Mouse (Mus musculus) intestine, postnatal 0 days (tissue): ENCODE data around the gene Snx22. TPM values are rescaled to one million over a fixed set of nuclear protein-coding genes. Genes with fewer than 3 reads are reported as not detected.

Experiments used
- ATAC-seq: fragments of 200-750 bp; cut with Nextera tagmentation; 2 replicates; pipeline ENCODE4 v1.8.0; 2017; ENCODE audit warnings: mild to moderate bottlenecking, moderate TSS enrichment, moderate library complexity
- H3K27ac ChIP-seq: fragments of 300-500 bp; sonication (generic); 2 replicates; pipeline ENCODE4 v1.5.1; 2014; ENCODE audit warnings: mild to moderate bottlenecking, low read depth, low read length, moderate library complexity
- H3K27me3 ChIP-seq: fragments of 300-500 bp; sonication (generic); replicated peaks from 2 replicates; pipeline ENCODE4 v1.6.1; 2014; ENCODE audit warnings: low read length, mixed read lengths; ENCODE audit not compliant: control insufficient read depth, insufficient read depth
- H3K36me3 ChIP-seq: fragments of 300-500 bp; sonication (generic); 2 replicates; pipeline ENCODE4 v1.6.1; 2014; ENCODE audit warnings: mild to moderate bottlenecking, moderate library complexity; ENCODE audit not compliant: control insufficient read depth, insufficient read depth
- H3K4me1 ChIP-seq: fragments of 300-500 bp; sonication (generic); replicated peaks from 2 replicates; pipeline ENCODE4 v1.6.1; 2014; ENCODE audit warnings: antibody characterized with exemption, low read length, mixed read lengths; ENCODE audit not compliant: control insufficient read depth, insufficient read depth
- H3K4me2 ChIP-seq: fragments of 300-500 bp; sonication (generic); replicated peaks from 2 replicates; pipeline ENCODE4 v1.6.1; 2014; ENCODE audit warnings: low read depth, mild to moderate bottlenecking, moderate library complexity
- H3K4me3 ChIP-seq: fragments of 300-500 bp; sonication (generic); 2 replicates; pipeline ENCODE4 v1.5.1; 2014; ENCODE audit warnings: low read depth, low read length
- H3K9ac ChIP-seq: fragments of 300-500 bp; sonication (generic); 2 replicates; pipeline ENCODE4 v1.6.1; 2014; ENCODE audit warnings: mild to moderate bottlenecking, low read depth, low read length
- H3K9me3 ChIP-seq: fragments of 300-500 bp; sonication (generic); 2 replicates; pipeline ENCODE4 v1.6.1; 2016; ENCODE audit warnings: mixed run types; ENCODE audit not compliant: control insufficient read depth
- CTCF ChIP-seq: sonication (generic); IDR thresholded peaks from 2 replicates; pipeline ENCODE4 v1.5.1; 2016; ENCODE audit warnings: low read depth, mild to moderate bottlenecking, control low read depth, antibody characterized with exemption, moderate library complexity
- WGBS: fragments of 180-500 bp; shearing (Covaris S2); extraction: QIAGEN DNeasy Blood & Tissue Kit; methylation state at CpG from one replicate; pipeline ENCODE4 v1.1.7; 2014; 5-methylcytosine and 5-hydroxymethylcytosine counted together
- polyA plus RNA-seq: library from polyadenylated mRNA; unstranded; fragments of >200 nt; fragmentation: Nextera tagmentation; extraction: Ambion mirVana; gene quantifications from 2 replicates; pipeline ENCODE4 v1.2.1, GENCODE M21; 2015

Gene Snx22
- polyA plus RNA-seq, 1 experiment from 2014 or later: 1.4 TPM

GRCm38 (mm10) chr9:66042331-66042730 is 27.2 kb downstream of the Snx22 start:
- Histone ChIP-seq H3K27me3 (no peaks in the 10 kb centered on the region), H3K4me2 (no peak overlapping the region), H3K4me3 (no peak overlapping the region), H3K4me1 (no peaks in the 10 kb centered on the region), H3K27ac (no peak overlapping the region), H3K9me3 (no peaks in the 10 kb centered on the region), H3K36me3 (peaks cover 21% of the 10 kb centered on the region; the same call in 1 of the 2 replicates), H3K9ac (no peak overlapping the region)
- WGBS: 73% methylated on average over 4 of the region's 4 CpGs
- ATAC-seq: no peak
- TF ChIP-seq CTCF: no peak

- 82% methylated on average over 3 of the region's 3 CpGs for WGBS
- no peaks in the 10 kb centered on the region for H3K4me1 ChIP-seq
- no peak overlapping the region for H3K4me2 ChIP-seq
- peaks cover 22% of the 10 kb centered on the region for H3K36me3 ChIP-seq
- no peak overlapping the region for H3K27ac ChIP-seq
- H3K27me3 ChIP-seq: no peaks in the 10 kb centered on the region
- no peaks in the 10 kb centered on the region for H3K9me3 ChIP-seq
- H3K9ac ChIP-seq: no peak overlapping the region
- ATAC-seq: no peak
- H3K4me3 ChIP-seq: no peak overlapping the region
- no peak for TF ChIP-seq CTCF
These were observed 28.7 kb downstream of the Snx22 start for GRCm38 (mm10) chr9:66040801-66041200.

DNA sequence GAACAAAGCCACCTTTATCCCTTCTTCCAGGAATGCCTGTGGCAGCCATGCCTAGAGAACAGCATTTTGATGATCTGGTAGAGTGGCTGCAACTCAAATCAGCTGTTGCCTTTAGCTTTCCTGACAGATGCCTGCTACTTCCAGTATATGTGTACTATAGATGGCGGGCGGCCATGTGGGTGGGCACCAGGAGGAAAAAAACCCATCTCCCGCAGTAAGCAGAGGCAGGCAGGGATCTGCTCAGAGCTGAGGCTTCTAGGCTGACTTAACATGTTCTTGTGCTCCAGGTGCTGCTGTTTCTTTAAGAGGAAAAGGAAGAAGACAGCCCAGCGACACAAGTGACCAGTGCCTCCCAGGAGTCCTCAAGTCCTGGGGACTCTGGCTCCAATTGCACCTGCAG is 30.2 kb downstream of the Snx22 start:
- TF ChIP-seq CTCF: no peak
- Histone ChIP-seq H3K9ac (no peak overlapping the region), H3K36me3 (peaks cover 32% of the 10 kb centered on the region), H3K27me3 (no peaks in the 10 kb centered on the region), H3K27ac (no peak overlapping the region), H3K4me1 (no peaks in the 10 kb centered on the region), H3K4me3 (no peak overlapping the region), H3K9me3 (no peaks in the 10 kb centered on the region), H3K4me2 (no peak overlapping the region)
- WGBS: 85% methylated on average over 4 of the region's 4 CpGs
- no peak for ATAC-seq

DNA sequence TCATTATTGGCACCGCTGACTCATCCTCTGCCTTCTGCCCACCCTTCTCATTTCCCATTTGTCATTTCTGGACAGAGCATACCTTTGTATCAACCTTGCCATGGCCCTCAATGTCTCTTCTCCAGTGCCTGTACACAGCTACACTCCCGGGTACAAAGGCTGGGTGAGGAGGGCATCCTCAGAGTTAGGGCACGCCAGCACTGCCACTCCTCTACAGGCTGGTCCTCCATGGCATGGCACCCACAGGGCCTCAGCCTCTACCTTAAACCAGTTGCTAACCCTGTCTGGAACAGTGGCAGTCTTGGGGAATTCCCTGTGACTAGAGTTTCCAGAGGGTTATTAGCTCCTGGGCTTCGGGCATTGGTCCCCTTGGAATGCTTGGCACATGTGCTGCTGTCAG is 30.9 kb downstream of the Snx22 start:
- peaks cover 36% of the 10 kb centered on the region for H3K36me3 ChIP-seq
- WGBS: 96% methylated on average over 4 of the region's 4 CpGs
- no peaks in the 10 kb centered on the region for H3K4me1 ChIP-seq
- no peak overlapping the region for H3K4me3 ChIP-seq
- H3K4me2 ChIP-seq: no peak overlapping the region
- no peaks in the 10 kb centered on the region for H3K9me3 ChIP-seq
- no peak overlapping the region for H3K9ac ChIP-seq
- no peak for ATAC-seq
- no peak for TF ChIP-seq CTCF
- no peaks in the 10 kb centered on the region for H3K27me3 ChIP-seq
- no peak overlapping the region for H3K27ac ChIP-seq

- Histone ChIP-seq H3K4me2 (no peak overlapping the region), H3K36me3 (peaks cover 36% of the 10 kb centered on the region), H3K4me3 (no peak overlapping the region), H3K9me3 (no peaks in the 10 kb centered on the region), H3K27me3 (no peaks in the 10 kb centered on the region), H3K27ac (no peak overlapping the region), H3K4me1 (no peaks in the 10 kb centered on the region), H3K9ac (no peak overlapping the region)
- WGBS: 73% methylated on average over 4 of the region's 4 CpGs
- no peak for ATAC-seq
- no peak for TF ChIP-seq CTCF
These were observed 31.4 kb downstream of the Snx22 start for GRCm38 (mm10) chr9:66038082-66038481.

- no peaks in the 10 kb centered on the region for H3K4me1 ChIP-seq
- no peak overlapping the region for H3K27ac ChIP-seq
- no peak overlapping the region for H3K9ac ChIP-seq
- no peak overlapping the region for H3K4me2 ChIP-seq
- H3K4me3 ChIP-seq: no peak overlapping the region
- H3K9me3 ChIP-seq: no peaks in the 10 kb centered on the region
- peaks cover 22% of the 10 kb centered on the region for H3K36me3 ChIP-seq
- TF ChIP-seq CTCF: no peak
- no peak for ATAC-seq
- no peaks in the 10 kb centered on the region for H3K27me3 ChIP-seq
These were observed 48.9 kb downstream of the Snx22 start for GRCm38 (mm10) chr9:66020601-66021000.

Other genes starting within 250 kb of the Snx22 start
- 3.1 and 3.7 TPM in 2 replicates for gene Zfp609, start 242.2 kb downstream of the Snx22 start, polyA plus RNA-seq
- gene Pclaf, start 179.5 kb downstream of the Snx22 start, polyA plus RNA-seq: 51.6 and 54.5 TPM in 2 replicates
- 13.1 and 13.4 TPM in 2 replicates for gene Trip4, start 160.9 kb downstream of the Snx22 start, polyA plus RNA-seq
- gene Csnk1g1, start 160.8 kb downstream of the Snx22 start, polyA plus RNA-seq: 5.7 and 7.2 TPM in 2 replicates
- 440 and 508 TPM in 2 replicates for gene Ppib, start 9.5 kb downstream of the Snx22 start, polyA plus RNA-seq
- gene Snx1, start 56.9 kb upstream of the Snx22 start, polyA plus RNA-seq: 122 and 133 TPM in 2 replicates
- gene Ciao2a, start 56.9 kb upstream of the Snx22 start, polyA plus RNA-seq: 201 and 207 TPM in 2 replicates
- 14.7 and 16.9 TPM in 2 replicates for gene Dapk2, start 88.5 kb upstream of the Snx22 start, polyA plus RNA-seq